Mouse (Mus musculus) liver, embryonic 15.5 days (tissue): ENCODE measurements around the gene Cbr4. TPM values are rescaled to one million over a fixed set of nuclear protein-coding genes. Genes with fewer than 3 reads are reported as not detected.

ENCODE experiments used
- ATAC-seq: fragments of 200-750 bp; cut with Nextera tagmentation; 2 replicates; pipeline ENCODE4 v1.8.0; 2017; ENCODE audit warnings: moderate number of reproducible peaks, mild to moderate bottlenecking, moderate library complexity; ENCODE audit not compliant: insufficient read depth
- H3K27ac ChIP-seq: fragments of 300-500 bp; sonication (generic); replicated peaks from 2 replicates; pipeline ENCODE4 v1.5.1; 2015; ENCODE audit warnings: mild to moderate bottlenecking, inconsistent platforms
- H3K27me3 ChIP-seq: fragments of 300-500 bp; sonication (generic); 2 replicates; pipeline ENCODE4 v1.6.1; 2015; ENCODE audit warnings: mild to moderate bottlenecking, inconsistent platforms
- H3K36me3 ChIP-seq: fragments of 300-500 bp; sonication (generic); replicated peaks from 2 replicates; pipeline ENCODE4 v1.6.1; 2015; ENCODE audit warnings: moderate library complexity, mild to moderate bottlenecking, inconsistent platforms
- H3K4me1 ChIP-seq: fragments of 300-500 bp; sonication (generic); replicated peaks from 2 replicates; pipeline ENCODE4 v1.6.1; 2015; ENCODE audit warnings: inconsistent platforms
- H3K4me2 ChIP-seq: fragments of 300-500 bp; sonication (generic); 2 replicates; pipeline ENCODE4 v1.6.1; 2015; ENCODE audit warnings: moderate library complexity, mild to moderate bottlenecking, inconsistent platforms
- H3K4me3 ChIP-seq: fragments of 300-500 bp; sonication (generic); replicated peaks from 2 replicates; pipeline ENCODE4 v1.5.1; 2015; ENCODE audit warnings: mild to moderate bottlenecking, inconsistent platforms
- H3K9ac ChIP-seq: fragments of 300-500 bp; sonication (generic); 2 replicates; pipeline ENCODE4 v1.6.1; 2015; ENCODE audit warnings: moderate library complexity, mild to moderate bottlenecking, inconsistent platforms
- H3K9me3 ChIP-seq: fragments of 300-500 bp; sonication (generic); replicated peaks from 2 replicates; pipeline ENCODE4 v1.6.1; 2016; ENCODE audit warnings: inconsistent platforms
- WGBS: fragments of 180-500 bp; shearing (Covaris S2); methylation state at CpG from one replicate; pipeline ENCODE4 v1.1.7; 2015; ENCODE audit warnings: mixed read lengths; ENCODE audit not compliant: insufficient replicate concordance; 5-methylcytosine and 5-hydroxymethylcytosine counted together
- polyA plus RNA-seq: library from polyadenylated mRNA; unstranded; fragments of >200 nt; fragmentation: Nextera tagmentation; extraction: Ambion mirVana; gene quantifications from 2 replicates; pipeline ENCODE4 v1.2.1, GENCODE M21; 2015

Cbr4 gene
- polyA plus RNA-seq: 19.5 and 20.1 TPM in 2 replicates

DNA sequence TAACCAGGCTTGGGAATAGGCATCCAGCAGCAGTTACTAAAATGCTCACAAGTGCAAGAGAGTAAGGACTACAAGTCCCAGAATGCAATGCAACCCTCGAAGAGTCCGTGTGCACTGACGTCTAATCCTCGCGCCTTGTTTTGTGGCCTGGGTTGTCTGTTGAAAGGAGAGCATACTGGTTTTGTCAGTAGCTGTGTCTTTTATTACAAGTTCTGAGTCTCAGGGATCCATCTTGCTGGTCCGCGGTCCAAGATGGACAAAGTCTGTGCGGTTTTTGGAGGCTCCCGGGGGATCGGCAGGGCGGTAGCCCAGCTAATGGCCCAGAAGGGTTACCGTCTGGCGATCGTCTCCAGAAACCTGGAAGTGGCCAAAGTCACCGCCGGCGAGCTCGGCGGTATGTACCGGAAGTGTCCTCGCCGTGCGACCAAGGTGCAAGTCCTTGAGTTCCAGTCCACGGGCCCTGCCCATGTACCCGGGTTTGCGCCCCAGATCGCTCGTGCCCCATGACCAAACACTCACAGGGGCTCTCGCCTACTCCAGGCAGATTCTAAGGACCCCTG, at the start of gene Cbr4:
Gene Cbr4, plus strand, starts transcription at position 138 of the 560 bp plus-strand sequence.
- Histone ChIP-seq H3K4me1 (peaks cover 13% of the 10 kb centered on the region), H3K4me3 (peak within 1 kb of the TSS; percentile 77), H3K27ac (peak within 1 kb of the TSS; percentile 85), H3K4me2 (peak within 1 kb of the TSS; percentile 82), H3K9me3 (no peaks in the 10 kb centered on the region), H3K9ac (peak within 1 kb of the TSS; percentile 75), H3K36me3 (peaks cover 9% of the 10 kb centered on the region; the same call in 1 of the 2 replicates), H3K27me3 (no peaks in the 10 kb centered on the region)
- ATAC-seq: peak; percentile 90
- WGBS: 3% methylated on average over 29 of the region's 29 CpGs

DNA sequence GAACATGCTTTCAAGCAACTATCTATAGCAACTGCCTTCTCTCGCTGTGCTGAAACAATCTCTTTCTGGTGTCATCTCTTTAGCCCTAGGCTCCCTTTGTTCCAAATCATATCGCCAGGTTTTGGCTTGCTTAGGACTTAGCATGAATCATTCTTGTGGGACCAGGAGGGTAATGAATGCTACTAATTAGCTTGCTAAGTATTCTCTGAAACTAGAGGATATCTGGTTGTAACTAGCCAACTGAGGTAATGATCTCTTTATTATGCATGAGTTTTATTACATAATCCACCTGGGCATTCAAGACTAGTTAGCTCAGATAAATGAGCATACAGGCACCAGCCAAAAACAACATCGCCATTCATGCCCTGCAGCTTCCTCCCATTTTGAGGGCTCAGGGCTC, 44.5 kb upstream of the Cbr4 start:
- Histone ChIP-seq H3K4me3 (no peak overlapping the region), H3K9ac (no peak overlapping the region), H3K4me1 (no peaks in the 10 kb centered on the region), H3K36me3 (no peaks in the 10 kb centered on the region), H3K27me3 (no peaks in the 10 kb centered on the region), H3K27ac (no peak overlapping the region), H3K4me2 (no peak overlapping the region), H3K9me3 (no peaks in the 10 kb centered on the region)
- 64% methylated on average over 3 of the region's 3 CpGs for WGBS
- no peak for ATAC-seq

DNA sequence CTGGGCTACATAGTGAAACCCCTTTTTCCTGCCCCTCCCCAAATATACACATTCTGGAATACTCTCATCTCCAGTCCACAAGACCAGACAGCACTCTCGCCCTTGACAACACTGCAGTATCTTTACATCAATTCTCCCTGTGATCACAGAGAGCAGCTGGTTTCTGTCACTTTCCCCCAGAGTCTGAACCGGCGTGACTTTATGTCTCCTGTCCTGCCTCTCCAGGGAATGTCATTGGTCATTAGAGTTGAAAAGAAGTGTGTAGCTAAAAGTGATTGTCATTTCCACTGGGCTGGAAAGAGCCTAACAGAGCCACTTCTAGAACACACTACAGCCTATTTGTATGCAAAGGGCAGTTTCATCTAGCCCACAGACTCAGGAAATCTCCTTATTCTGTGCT, 43.2 kb upstream of the Cbr4 start:
- H3K4me1 ChIP-seq: no peaks in the 10 kb centered on the region
- no peaks in the 10 kb centered on the region for H3K27me3 ChIP-seq
- H3K36me3 ChIP-seq: no peaks in the 10 kb centered on the region
- WGBS: 65% methylated on average over 3 of the region's 3 CpGs
- H3K9ac ChIP-seq: no peak overlapping the region
- H3K27ac ChIP-seq: no peak overlapping the region
- ATAC-seq: no peak
- no peak overlapping the region for H3K4me2 ChIP-seq
- H3K4me3 ChIP-seq: no peak overlapping the region
- no peaks in the 10 kb centered on the region for H3K9me3 ChIP-seq

DNA sequence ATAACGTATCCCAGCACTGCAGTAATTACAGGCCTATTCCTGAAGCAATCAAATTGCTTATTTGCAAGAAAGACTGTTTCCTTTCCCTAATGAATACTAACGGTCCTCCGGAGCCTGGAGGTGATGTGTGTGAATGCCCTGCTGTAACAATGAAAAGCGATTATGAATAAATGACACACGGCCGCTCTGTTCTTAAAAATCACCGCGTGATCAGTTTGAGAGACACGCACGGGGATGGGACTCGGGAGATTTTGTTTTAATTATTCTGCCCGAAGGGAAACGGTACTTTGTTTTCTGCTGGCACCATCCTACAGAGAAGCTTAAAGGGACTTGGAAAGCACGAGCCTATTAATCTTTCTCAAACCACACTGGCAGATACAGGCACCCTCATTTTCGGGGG, 41.2 kb upstream of the Cbr4 start:
- Histone ChIP-seq H3K27me3 (no peaks in the 10 kb centered on the region), H3K36me3 (no peaks in the 10 kb centered on the region), H3K4me1 (no peaks in the 10 kb centered on the region), H3K9ac (no peak overlapping the region), H3K27ac (no peak overlapping the region), H3K9me3 (no peaks in the 10 kb centered on the region), H3K4me2 (no peak overlapping the region), H3K4me3 (no peak overlapping the region)
- no peak for ATAC-seq
- 74% methylated on average over 15 of the region's 15 CpGs for WGBS

DNA sequence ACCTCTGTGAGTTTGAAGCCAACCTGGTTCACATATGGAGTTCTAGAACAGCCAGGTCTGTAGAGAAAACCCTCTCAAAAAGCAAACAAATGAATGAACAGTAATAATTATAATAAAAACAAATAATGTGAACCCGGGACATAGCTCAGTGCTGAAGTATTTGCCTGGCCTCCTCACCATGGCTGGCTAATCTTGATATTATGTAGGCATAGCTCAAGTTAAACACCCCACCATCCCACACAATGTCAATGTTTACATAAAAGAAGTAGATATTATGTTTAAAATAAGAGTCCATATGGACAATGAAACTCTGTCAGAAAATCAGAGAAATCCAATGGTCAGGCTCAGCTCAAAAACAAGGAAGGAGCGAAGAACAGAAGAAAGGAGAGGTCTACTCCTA, 39.4 kb upstream of the Cbr4 start:
- H3K27me3 ChIP-seq: no peaks in the 10 kb centered on the region
- H3K4me1 ChIP-seq: no peaks in the 10 kb centered on the region
- no peak overlapping the region for H3K27ac ChIP-seq
- no peaks in the 10 kb centered on the region for H3K9me3 ChIP-seq
- H3K4me2 ChIP-seq: no peak overlapping the region
- H3K36me3 ChIP-seq: no peaks in the 10 kb centered on the region
- WGBS: 63% methylated on average over 2 of the region's 2 CpGs
- ATAC-seq: no peak
- no peak overlapping the region for H3K4me3 ChIP-seq
- H3K9ac ChIP-seq: no peak overlapping the region

DNA sequence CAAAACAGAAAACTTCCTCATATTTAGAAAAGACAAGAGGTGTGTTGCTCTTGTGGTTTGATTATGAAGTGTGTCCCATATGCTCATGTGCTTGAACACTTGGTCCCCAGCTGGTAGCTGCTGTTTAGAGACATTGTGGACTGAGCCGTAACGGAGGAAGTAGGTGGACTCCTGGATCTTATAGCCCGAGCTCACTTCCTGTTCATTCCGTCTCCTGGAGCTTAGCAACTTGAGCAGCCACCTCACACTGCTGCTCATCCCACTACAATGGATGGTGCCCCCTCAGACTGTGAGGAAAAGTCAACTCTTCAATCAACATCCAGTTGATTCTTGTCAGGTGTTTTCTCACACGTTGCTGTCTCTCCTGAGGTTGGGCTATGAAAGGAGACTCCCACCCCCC, 38.7 kb upstream of the Cbr4 start:
- Histone ChIP-seq H3K36me3 (no peaks in the 10 kb centered on the region), H3K4me1 (no peaks in the 10 kb centered on the region), H3K9ac (no peak overlapping the region), H3K27me3 (no peaks in the 10 kb centered on the region), H3K4me3 (no peak overlapping the region), H3K27ac (no peak overlapping the region), H3K9me3 (no peaks in the 10 kb centered on the region), H3K4me2 (no peak overlapping the region)
- ATAC-seq: no peak
- WGBS: 36% methylated on average over 5 of the region's 5 CpGs

DNA sequence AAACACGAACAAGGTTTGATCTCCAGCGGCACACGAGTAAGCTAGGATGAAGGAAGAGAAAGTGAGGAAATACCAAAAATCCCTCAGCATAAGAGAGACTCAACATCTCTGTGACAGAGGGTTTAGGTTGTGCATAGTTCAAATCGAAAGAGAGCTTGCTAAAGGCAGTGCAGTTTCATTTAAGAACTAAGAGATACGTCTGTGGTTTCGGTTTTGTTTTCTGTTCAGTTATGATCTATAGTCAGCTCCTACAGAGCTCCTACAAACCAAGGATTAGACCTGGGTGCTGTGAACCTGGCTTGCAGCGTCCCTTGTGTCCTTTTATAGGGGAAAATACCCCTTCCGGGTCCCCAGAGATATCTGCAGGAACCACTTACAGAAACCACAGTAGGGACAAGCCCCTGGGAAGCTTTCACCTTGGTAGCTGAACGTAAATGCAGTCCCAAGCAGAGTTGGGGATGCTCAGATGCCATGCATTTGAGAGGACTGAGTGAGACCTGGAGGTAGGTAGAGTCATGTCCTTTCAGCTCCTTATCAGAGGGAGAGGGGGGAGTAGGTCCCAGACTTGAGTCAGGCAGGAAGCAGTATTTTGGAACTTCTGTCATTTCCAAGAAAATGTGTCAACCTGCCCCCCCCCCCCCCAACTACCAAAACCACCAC, 36.5 kb upstream of the Cbr4 start:
- 63% methylated on average over 9 of the region's 9 CpGs for WGBS
- Histone ChIP-seq H3K4me3 (no peak overlapping the region), H3K4me2 (no peak overlapping the region), H3K27ac (no peak overlapping the region), H3K27me3 (no peaks in the 10 kb centered on the region), H3K9ac (no peak overlapping the region), H3K36me3 (no peaks in the 10 kb centered on the region), H3K4me1 (no peaks in the 10 kb centered on the region), H3K9me3 (no peaks in the 10 kb centered on the region)
- ATAC-seq: no peak

DNA sequence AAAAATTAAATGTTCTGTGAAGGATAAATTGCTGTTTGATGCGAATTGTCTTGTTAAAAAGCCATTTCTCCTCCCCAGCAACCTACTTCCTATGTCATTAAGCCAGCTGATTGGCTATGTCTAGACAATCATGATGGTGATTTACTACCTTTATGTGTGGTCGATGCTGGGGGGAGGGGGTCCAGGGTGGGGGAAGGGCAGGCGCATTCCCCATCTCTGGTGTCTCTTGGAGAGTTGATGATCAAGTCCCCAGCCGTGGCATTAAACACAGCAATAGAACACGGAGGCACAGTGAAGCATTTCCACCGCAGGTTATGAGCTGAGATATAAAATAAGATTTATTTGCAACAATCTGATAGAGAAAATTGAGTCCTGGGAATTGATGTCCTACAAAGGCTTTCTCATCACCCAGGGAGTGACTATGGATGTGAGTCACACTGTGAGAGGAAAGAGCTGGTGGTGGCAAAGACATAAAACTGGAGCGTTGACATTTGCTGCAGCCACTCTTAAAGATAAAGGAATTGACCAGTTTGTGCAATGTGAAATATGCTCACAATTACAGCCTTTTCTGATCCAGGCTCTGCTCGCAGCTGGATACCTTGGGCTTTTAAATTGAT, 35.7 kb upstream of the Cbr4 start:
- Histone ChIP-seq H3K9ac (no peak overlapping the region), H3K4me3 (no peak overlapping the region), H3K27me3 (no peaks in the 10 kb centered on the region), H3K27ac (no peak overlapping the region), H3K9me3 (no peaks in the 10 kb centered on the region), H3K4me1 (no peaks in the 10 kb centered on the region), H3K4me2 (no peak overlapping the region), H3K36me3 (no peaks in the 10 kb centered on the region)
- ATAC-seq: no peak
- 67% methylated on average over 8 of the region's 8 CpGs for WGBS

DNA sequence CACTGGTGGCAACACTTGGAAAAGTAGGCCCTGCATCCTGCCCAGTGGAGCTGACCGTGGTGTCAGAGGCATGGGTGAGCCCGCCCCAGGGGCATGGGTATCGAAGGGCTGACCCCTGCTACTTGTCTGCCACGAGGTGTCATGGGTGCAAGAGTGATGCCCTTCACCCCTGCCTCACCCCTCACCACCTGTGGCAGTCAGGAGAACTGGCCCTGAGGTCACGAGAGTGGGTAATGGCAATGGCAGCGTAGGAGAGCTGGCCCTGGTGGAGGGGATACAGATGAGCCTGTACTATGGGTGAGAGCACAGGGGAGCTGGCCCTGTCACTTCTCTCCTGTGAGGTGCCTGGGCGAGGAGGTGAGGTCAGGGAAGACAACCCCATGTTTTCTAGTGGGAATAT, 27.8 kb upstream of the Cbr4 start:
- no peaks in the 10 kb centered on the region for H3K4me1 ChIP-seq
- no peak for ATAC-seq
- no peaks in the 10 kb centered on the region for H3K9me3 ChIP-seq
- H3K27ac ChIP-seq: no peak overlapping the region
- no peak overlapping the region for H3K4me2 ChIP-seq
- H3K9ac ChIP-seq: no peak overlapping the region
- WGBS: 52% methylated on average over 7 of the region's 7 CpGs
- no peak overlapping the region for H3K4me3 ChIP-seq
- H3K36me3 ChIP-seq: no peaks in the 10 kb centered on the region
- no peaks in the 10 kb centered on the region for H3K27me3 ChIP-seq

DNA sequence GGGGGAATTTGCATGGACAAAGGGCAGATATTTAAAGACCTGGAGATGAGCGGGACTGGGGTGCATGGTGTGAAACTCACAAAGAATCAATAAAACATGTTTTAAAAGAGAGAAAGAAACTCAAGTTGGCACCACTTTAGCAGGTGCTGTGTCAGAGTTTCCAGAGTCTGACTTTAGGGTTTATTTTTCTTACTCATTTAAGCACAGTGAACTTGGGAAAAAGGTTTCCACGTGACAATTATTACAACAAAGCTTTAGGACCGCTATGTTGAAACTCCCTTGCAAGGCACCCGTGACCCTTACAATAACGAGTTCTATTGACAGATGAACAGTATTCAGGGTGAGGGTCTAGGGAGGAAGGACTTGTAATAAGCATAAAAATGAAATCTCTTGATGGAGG, 25.3 kb upstream of the Cbr4 start:
- no peak overlapping the region for H3K4me3 ChIP-seq
- no peaks in the 10 kb centered on the region for H3K36me3 ChIP-seq
- 66% methylated on average over 5 of the region's 5 CpGs for WGBS
- no peaks in the 10 kb centered on the region for H3K27me3 ChIP-seq
- no peaks in the 10 kb centered on the region for H3K4me1 ChIP-seq
- H3K9ac ChIP-seq: no peak overlapping the region
- H3K27ac ChIP-seq: no peak overlapping the region
- no peak for ATAC-seq
- H3K4me2 ChIP-seq: no peak overlapping the region
- no peaks in the 10 kb centered on the region for H3K9me3 ChIP-seq

DNA sequence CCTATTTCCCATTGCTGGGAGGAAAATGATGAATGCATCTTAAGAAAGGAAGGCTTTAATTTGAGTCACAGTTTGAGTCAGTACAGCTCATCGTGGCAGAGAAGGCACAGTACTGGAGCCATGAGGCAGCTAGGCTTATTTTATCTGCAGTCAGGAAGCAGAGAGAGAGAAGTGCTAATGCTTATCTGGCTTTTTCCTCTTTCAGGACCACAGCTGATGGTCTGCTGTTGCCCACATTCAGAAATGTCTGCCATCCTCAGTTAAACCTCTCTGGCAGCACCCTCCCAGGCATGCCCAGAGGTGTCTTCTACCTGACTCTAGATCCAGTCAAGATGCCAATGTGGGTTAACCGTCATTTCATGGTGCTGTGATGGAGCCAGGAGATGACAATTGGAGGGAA, 23.1 kb upstream of the Cbr4 start:
- Histone ChIP-seq H3K27me3 (no peaks in the 10 kb centered on the region), H3K4me2 (no peak overlapping the region), H3K36me3 (no peaks in the 10 kb centered on the region), H3K4me3 (no peak overlapping the region), H3K9me3 (no peaks in the 10 kb centered on the region), H3K27ac (no peak overlapping the region), H3K9ac (no peak overlapping the region), H3K4me1 (no peaks in the 10 kb centered on the region)
- WGBS: 35% methylated on average over 2 of the region's 2 CpGs
- no peak for ATAC-seq
